Mouse (Mus musculus): Measurements from ENCODE around the gene Txndc5. TPM values are rescaled to one million over a fixed set of nuclear protein-coding genes. Genes with fewer than 3 reads are reported as not detected.

The Txndc5 gene
- polyA plus RNA-seq, 1 experiment from 2014 or later: 81.0 TPM

- no peaks in the 10 kb centered on the region for H3K9me3 ChIP-seq
- WGBS: 63% methylated on average over 3 of the region's 3 CpGs
Observed at GRCm38 (mm10) chr13:38496715-38497114, 31.9 kb downstream of the Txndc5 start.

GRCm38 (mm10) chr13:38486767-38487166, 41.9 kb downstream of the Txndc5 start:
- no peaks in the 10 kb centered on the region for H3K9me3 ChIP-seq
- H3K27ac ChIP-seq: no peak overlapping the region
- no peaks in the 10 kb centered on the region for H3K36me3 ChIP-seq
- no peak for ATAC-seq (ENCODE audit: low FRiP score)
- no peak overlapping the region for H3K4me2 ChIP-seq
- 84% methylated on average over 6 of the region's 6 CpGs for WGBS
- H3K4me3 ChIP-seq: no peak overlapping the region
- no peaks in the 10 kb centered on the region for H3K27me3 ChIP-seq
- no peaks in the 10 kb centered on the region for H3K4me1 ChIP-seq (replicated peaks)
- no peak overlapping the region for H3K9ac ChIP-seq

More at GRCm38 (mm10) chr13:38496715-38497114, 31.9 kb downstream of the Txndc5 start:
- Histone ChIP-seq H3K9ac (no peak overlapping the region), H3K4me2 (no peak overlapping the region), H3K4me3 (no peak overlapping the region), H3K27ac (no peak overlapping the region), H3K36me3 (peaks cover 35% of the 10 kb centered on the region), H3K4me1 (replicated peaks) (no peaks in the 10 kb centered on the region), H3K27me3 (no peaks in the 10 kb centered on the region)
- no peak for ATAC-seq (ENCODE audit: low FRiP score)

- no peaks in the 10 kb centered on the region for H3K4me1 ChIP-seq (replicated peaks)
- H3K9ac ChIP-seq: no peak overlapping the region
- no peak overlapping the region for H3K4me3 ChIP-seq
- H3K36me3 ChIP-seq: no peaks in the 10 kb centered on the region
- 77% methylated on average over 5 of the region's 5 CpGs for WGBS
- no peaks in the 10 kb centered on the region for H3K27me3 ChIP-seq
- H3K9me3 ChIP-seq: no peaks in the 10 kb centered on the region
- H3K4me2 ChIP-seq: no peak overlapping the region
- no peak for ATAC-seq (ENCODE audit: low FRiP score)
- H3K27ac ChIP-seq: no peak overlapping the region
Observed at GRCm38 (mm10) chr13:38484701-38485100, 43.9 kb downstream of the Txndc5 start.

- no peak for ATAC-seq (ENCODE audit: low FRiP score)
- Histone ChIP-seq H3K9me3 (no peaks in the 10 kb centered on the region), H3K27me3 (no peaks in the 10 kb centered on the region), H3K9ac (no peak overlapping the region), H3K36me3 (no peaks in the 10 kb centered on the region), H3K4me1 (replicated peaks) (peaks cover 4% of the 10 kb centered on the region; the same call in 1 of the 2 replicates), H3K4me3 (no peak overlapping the region), H3K4me2 (no peak overlapping the region), H3K27ac (no peak overlapping the region)
- 91% methylated on average over 7 of the region's 7 CpGs for WGBS
Observed at GRCm38 (mm10) chr13:38481021-38481420, 47.6 kb downstream of the Txndc5 start.

GRCm38 (mm10) chr13:38476936-38477335, 51.7 kb downstream of the Txndc5 start:
- WGBS: 33% methylated on average over 8 of the region's 8 CpGs
- Histone ChIP-seq H3K9ac (no peak overlapping the region), H3K4me1 (replicated peaks) (peaks cover 4% of the 10 kb centered on the region; the same call in 1 of the 2 replicates), H3K27ac (no peak overlapping the region), H3K9me3 (no peaks in the 10 kb centered on the region), H3K4me2 (no peak overlapping the region), H3K27me3 (no peaks in the 10 kb centered on the region), H3K36me3 (no peaks in the 10 kb centered on the region), H3K4me3 (no peak overlapping the region)
- no peak for ATAC-seq (ENCODE audit: low FRiP score)

- Histone ChIP-seq H3K4me1 (replicated peaks) (peaks cover 4% of the 10 kb centered on the region; the same call in 1 of the 2 replicates), H3K9ac (no peak overlapping the region), H3K27ac (no peak overlapping the region), H3K4me2 (no peak overlapping the region), H3K27me3 (no peaks in the 10 kb centered on the region), H3K4me3 (no peak overlapping the region), H3K9me3 (no peaks in the 10 kb centered on the region), H3K36me3 (no peaks in the 10 kb centered on the region)
- ATAC-seq (ENCODE audit: low FRiP score): no peak
- WGBS: 95% methylated on average over 6 of the region's 6 CpGs
Observed at GRCm38 (mm10) chr13:38473497-38473896, 55.1 kb downstream of the Txndc5 start.

- H3K4me1 ChIP-seq (replicated peaks): peaks cover 4% of the 10 kb centered on the region; the same call in 1 of the 2 replicates
- WGBS: 93% methylated on average over 4 of the region's 4 CpGs
- H3K4me2 ChIP-seq: no peak overlapping the region
- H3K4me3 ChIP-seq: no peak overlapping the region
- ATAC-seq (ENCODE audit: low FRiP score): no peak
- H3K27ac ChIP-seq: no peak overlapping the region
- no peaks in the 10 kb centered on the region for H3K27me3 ChIP-seq
- H3K36me3 ChIP-seq: no peaks in the 10 kb centered on the region
- no peaks in the 10 kb centered on the region for H3K9me3 ChIP-seq
- no peak overlapping the region for H3K9ac ChIP-seq
Observed at GRCm38 (mm10) chr13:38472636-38473035, 56.0 kb downstream of the Txndc5 start.

- Histone ChIP-seq H3K36me3 (no peaks in the 10 kb centered on the region), H3K27ac (no peak overlapping the region), H3K4me1 (replicated peaks) (no peaks in the 10 kb centered on the region), H3K4me2 (no peak overlapping the region), H3K4me3 (no peak overlapping the region), H3K9me3 (no peaks in the 10 kb centered on the region), H3K9ac (no peak overlapping the region), H3K27me3 (no peaks in the 10 kb centered on the region)
- 91% methylated on average over 5 of the region's 5 CpGs for WGBS
- no peak for ATAC-seq (ENCODE audit: low FRiP score)
Observed at GRCm38 (mm10) chr13:38470882-38471281, 57.7 kb downstream of the Txndc5 start.

- H3K9me3 ChIP-seq: no peaks in the 10 kb centered on the region
- no peak for ATAC-seq (ENCODE audit: low FRiP score)
- H3K4me1 ChIP-seq (replicated peaks): no peaks in the 10 kb centered on the region
- H3K9ac ChIP-seq: no peak overlapping the region
- H3K36me3 ChIP-seq: no peaks in the 10 kb centered on the region
- WGBS: 80% methylated on average over 1 of the region's 1 CpGs
- H3K4me2 ChIP-seq: no peak overlapping the region
- no peak overlapping the region for H3K4me3 ChIP-seq
- no peaks in the 10 kb centered on the region for H3K27me3 ChIP-seq
- no peak overlapping the region for H3K27ac ChIP-seq
Observed at GRCm38 (mm10) chr13:38463410-38463809, 65.2 kb downstream of the Txndc5 start.

- no peak overlapping the region for H3K4me2 ChIP-seq
- no peak overlapping the region for H3K9ac ChIP-seq
- WGBS: 67% methylated on average over 5 of the region's 5 CpGs
- H3K9me3 ChIP-seq: no peaks in the 10 kb centered on the region
- H3K4me1 ChIP-seq (replicated peaks): no peaks in the 10 kb centered on the region
- H3K27me3 ChIP-seq: no peaks in the 10 kb centered on the region
- ATAC-seq (ENCODE audit: low FRiP score): no peak
- H3K36me3 ChIP-seq: no peaks in the 10 kb centered on the region
- no peak overlapping the region for H3K4me3 ChIP-seq
- H3K27ac ChIP-seq: no peak overlapping the region
Observed at GRCm38 (mm10) chr13:38451446-38451845, 77.2 kb downstream of the Txndc5 start.

Other genes with a start within 250 kb of the Txndc5 start
- gene Bmp6, start 183.7 kb downstream of the Txndc5 start, polyA plus RNA-seq (2015; fragmentation: Nextera tagmentation; extraction: Ambion mirVana): 3.0 and 3.1 TPM in 2 replicates
- gene Bloc1s5, start 106.3 kb upstream of the Txndc5 start, polyA plus RNA-seq (2015; fragmentation: Nextera tagmentation; extraction: Ambion mirVana): 25.0 and 26.0 TPM in 2 replicates
- gene Eef1e1, start 130.2 kb upstream of the Txndc5 start, polyA plus RNA-seq (2015; fragmentation: Nextera tagmentation; extraction: Ambion mirVana): 91.3 and 91.6 TPM in 2 replicates